Mouse (Mus musculus) lung, embryonic 15.5 days (tissue): Measurements from ENCODE around the gene Gm9837. TPM values are rescaled to one million over a fixed set of nuclear protein-coding genes. Genes with fewer than 3 reads are reported as not detected.
A peak's percentile ranks its signal among the peaks of the same experiment; 100 is the strongest.

Experiments used
- ATAC-seq: fragments of 200-750 bp; cut with Nextera tagmentation; 2 replicates; pipeline ENCODE4 v1.8.0; 2017; ENCODE audit warnings: moderate number of reproducible peaks, borderline replicate concordance; ENCODE audit not compliant: low FRiP score, low TSS enrichment; ENCODE audit errors: extremely low read depth
- H3K27ac ChIP-seq: fragments of 300-500 bp; sonication (generic); 2 replicates; pipeline ENCODE4 v1.5.1; 2015; ENCODE audit warnings: moderate library complexity, mild to moderate bottlenecking, inconsistent platforms
- H3K27me3 ChIP-seq: fragments of 300-500 bp; sonication (generic); 2 replicates; pipeline ENCODE4 v1.6.1; 2015; ENCODE audit warnings: inconsistent platforms
- H3K36me3 ChIP-seq: fragments of 300-500 bp; sonication (generic); 2 replicates; pipeline ENCODE4 v1.6.1; 2015; ENCODE audit warnings: inconsistent platforms
- H3K4me1 ChIP-seq: fragments of 300-500 bp; sonication (generic); 2 replicates; pipeline ENCODE4 v1.6.1; 2015; ENCODE audit warnings: inconsistent platforms
- H3K4me2 ChIP-seq: fragments of 300-500 bp; sonication (generic); 2 replicates; pipeline ENCODE4 v1.6.1; 2015; ENCODE audit warnings: inconsistent platforms, mild to moderate bottlenecking, moderate library complexity
- H3K4me3 ChIP-seq: fragments of 300-500 bp; sonication (generic); 2 replicates; pipeline ENCODE4 v1.5.1; 2015; ENCODE audit warnings: mild to moderate bottlenecking, inconsistent platforms
- H3K9ac ChIP-seq: fragments of 300-500 bp; sonication (generic); 2 replicates; pipeline ENCODE4 v1.6.1; 2015; ENCODE audit warnings: inconsistent platforms
- H3K9me3 ChIP-seq: fragments of 300-500 bp; sonication (generic); 2 replicates; pipeline ENCODE4 v1.6.1; 2016; ENCODE audit warnings: inconsistent platforms
- WGBS: fragments of 180-500 bp; shearing (Covaris S2); methylation state at CpG from one replicate; pipeline ENCODE4 v1.1.7; 2015; 5-methylcytosine and 5-hydroxymethylcytosine counted together
- polyA plus RNA-seq: library from polyadenylated mRNA; unstranded; fragments of >200 nt; fragmentation: Nextera tagmentation; extraction: Ambion mirVana; gene quantifications from 2 replicates; pipeline ENCODE4 v1.2.1, GENCODE M21; 2015

The Gm9837 gene
- polyA plus RNA-seq, 1 experiment from 2014 or later = not detected

DNA sequence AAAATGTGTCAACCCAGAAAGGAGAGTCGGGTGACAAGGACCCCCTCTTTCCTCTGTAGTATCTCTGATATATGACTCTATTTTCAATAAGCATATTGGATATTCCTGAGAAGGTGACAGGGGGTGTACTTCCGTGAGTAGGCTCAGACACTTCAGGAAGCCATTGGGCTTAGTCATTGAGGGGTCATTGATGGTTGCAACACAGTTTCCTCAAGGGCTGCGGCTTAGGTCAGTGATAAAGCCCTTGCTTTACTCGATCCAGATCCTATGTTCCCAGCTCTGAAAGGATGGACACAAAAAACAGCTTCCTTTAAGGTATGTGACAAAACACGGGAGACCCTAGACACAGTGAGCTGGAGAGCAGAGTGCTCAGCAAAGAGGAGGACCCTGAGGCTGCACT, 33.5 kb upstream of the Gm9837 start:
- no peaks in the 10 kb centered on the region for H3K9me3 ChIP-seq
- WGBS = 65% methylated on average over 5 of the region's 5 CpGs
- no peak for ATAC-seq
- H3K27me3 ChIP-seq = no peaks in the 10 kb centered on the region
- no peak overlapping the region for H3K4me3 ChIP-seq
- no peak overlapping the region for H3K9ac ChIP-seq
- H3K27ac ChIP-seq = no peak overlapping the region
- H3K36me3 ChIP-seq = no peaks in the 10 kb centered on the region
- peaks cover 7% of the 10 kb centered on the region; the same call in 1 of the 2 replicates for H3K4me1 ChIP-seq
- H3K4me2 ChIP-seq = no peak overlapping the region

DNA sequence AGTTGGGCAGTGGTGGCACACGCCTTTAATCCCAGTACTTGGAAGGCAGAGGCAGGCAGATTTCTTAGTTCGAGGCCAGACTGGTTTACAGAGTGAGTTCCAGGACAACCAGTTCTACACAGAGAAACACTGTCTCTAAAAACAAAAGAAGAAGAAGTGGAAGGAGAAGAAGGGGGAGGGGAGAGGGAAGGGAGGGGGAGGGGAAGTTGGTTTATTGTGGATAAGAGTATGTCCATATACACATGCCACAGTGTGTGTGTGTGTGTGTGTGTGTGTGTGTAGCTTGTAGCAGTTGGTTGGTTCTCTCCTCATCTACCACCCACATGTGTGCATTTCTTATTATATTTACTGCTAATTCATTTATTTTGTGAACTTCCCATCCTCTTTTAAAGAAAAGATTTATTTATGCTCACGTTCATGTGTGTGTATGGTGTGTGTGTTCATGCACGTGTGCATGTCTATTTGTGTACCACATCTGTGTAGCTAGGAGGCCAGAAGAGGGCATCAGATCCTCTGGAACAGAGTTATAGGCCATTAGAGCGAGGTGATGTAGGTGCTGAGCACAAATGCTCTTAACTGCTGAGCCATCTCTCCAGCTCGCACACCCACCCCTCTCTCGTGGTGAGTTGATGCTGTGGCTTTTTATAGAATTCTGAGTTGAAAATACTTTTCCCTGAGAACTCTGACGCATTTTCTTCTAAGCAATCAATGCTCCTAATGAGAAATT, 31.9 kb upstream of the Gm9837 start:
- Histone ChIP-seq H3K27ac (no peak overlapping the region), H3K9me3 (no peaks in the 10 kb centered on the region), H3K9ac (no peak overlapping the region), H3K27me3 (no peaks in the 10 kb centered on the region), H3K4me2 (no peak overlapping the region), H3K36me3 (no peaks in the 10 kb centered on the region), H3K4me1 (peaks cover 7% of the 10 kb centered on the region; the same call in 1 of the 2 replicates), H3K4me3 (no peak overlapping the region)
- no peak for ATAC-seq
- WGBS = 78% methylated on average over 8 of the region's 8 CpGs

DNA sequence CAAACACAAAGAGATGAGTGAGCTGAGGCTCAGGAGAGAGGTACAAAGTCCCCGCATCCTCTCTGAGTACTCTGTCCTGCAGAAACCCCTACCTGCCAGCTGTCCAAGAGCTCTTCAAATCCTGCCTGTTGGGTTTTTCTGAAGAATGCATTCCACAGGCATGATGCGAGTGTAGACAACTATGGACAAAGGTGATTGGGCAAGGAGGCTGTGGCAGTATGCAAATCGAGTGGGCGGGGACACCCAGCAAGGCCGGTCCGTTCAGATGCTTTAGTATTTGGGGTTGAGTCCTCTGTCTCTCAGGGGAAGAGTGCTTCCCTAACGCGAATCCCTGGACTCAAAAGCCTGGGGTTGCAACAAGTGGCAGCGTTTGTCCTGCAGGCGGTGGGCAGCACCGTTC, 30.3 kb upstream of the Gm9837 start:
- peak; percentile 81 for ATAC-seq
- Histone ChIP-seq H3K4me3 (no peak overlapping the region), H3K4me2 (peak overlapping the region; percentile 35), H3K4me1 (peaks cover 7% of the 10 kb centered on the region; the same call in 1 of the 2 replicates), H3K9ac (no peak overlapping the region), H3K27ac (no peak overlapping the region), H3K27me3 (no peaks in the 10 kb centered on the region), H3K9me3 (no peaks in the 10 kb centered on the region), H3K36me3 (no peaks in the 10 kb centered on the region)
- WGBS = 7% methylated on average over 11 of the region's 11 CpGs

DNA sequence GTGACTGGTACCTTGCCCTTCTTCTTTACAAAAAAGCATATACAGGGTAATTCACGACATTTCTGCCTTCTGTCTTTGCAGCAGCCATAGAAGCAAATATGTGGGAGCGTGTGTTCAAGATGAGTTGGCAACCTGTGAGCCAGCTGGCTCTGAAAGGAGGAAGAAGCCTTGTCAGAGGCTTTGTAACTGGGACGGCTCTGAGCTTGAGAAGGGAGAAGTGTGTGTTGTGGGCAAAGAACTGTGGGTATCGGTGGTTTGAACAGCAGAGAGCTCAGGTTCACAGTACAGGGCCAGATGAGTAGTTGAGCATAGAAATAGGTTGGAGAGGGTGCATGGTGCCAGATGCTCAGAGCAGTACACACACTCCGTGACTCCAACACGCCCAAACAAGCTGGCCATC, 26.7 kb upstream of the Gm9837 start:
- Histone ChIP-seq H3K27ac (no peak overlapping the region), H3K4me1 (peaks cover 7% of the 10 kb centered on the region; the same call in 1 of the 2 replicates), H3K9me3 (no peaks in the 10 kb centered on the region), H3K4me2 (no peak overlapping the region), H3K36me3 (no peaks in the 10 kb centered on the region), H3K4me3 (no peak overlapping the region), H3K9ac (no peak overlapping the region), H3K27me3 (no peaks in the 10 kb centered on the region)
- ATAC-seq = no peak
- WGBS = 74% methylated on average over 6 of the region's 6 CpGs

DNA sequence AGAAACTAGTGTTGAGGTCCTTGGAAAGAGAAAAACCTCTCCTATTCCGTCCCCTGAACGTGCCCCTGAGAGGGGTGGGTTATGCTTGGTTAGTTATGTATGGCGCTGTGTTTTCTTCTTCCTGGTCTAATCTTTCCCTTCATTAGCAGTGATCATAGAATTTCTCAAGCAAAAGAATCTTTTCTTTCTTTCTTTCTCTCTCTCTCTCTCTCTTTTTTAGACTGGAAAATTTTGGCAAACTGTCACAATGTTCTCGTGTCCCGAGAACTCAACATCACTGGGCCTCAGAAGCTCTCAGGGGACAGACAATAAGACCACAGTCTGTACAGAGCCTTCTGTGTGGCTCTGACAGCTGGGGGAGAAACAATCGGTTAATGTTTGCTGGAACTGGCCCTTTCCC, 25.1 kb upstream of the Gm9837 start:
- H3K9ac ChIP-seq = no peak overlapping the region
- H3K27me3 ChIP-seq = no peaks in the 10 kb centered on the region
- no peak overlapping the region for H3K27ac ChIP-seq
- no peak overlapping the region for H3K4me2 ChIP-seq
- no peak overlapping the region for H3K4me3 ChIP-seq
- no peaks in the 10 kb centered on the region for H3K9me3 ChIP-seq
- no peak for ATAC-seq
- peaks cover 1% of the 10 kb centered on the region; the same call in 1 of the 2 replicates for H3K4me1 ChIP-seq
- H3K36me3 ChIP-seq = no peaks in the 10 kb centered on the region
- 48% methylated on average over 6 of the region's 6 CpGs for WGBS

DNA sequence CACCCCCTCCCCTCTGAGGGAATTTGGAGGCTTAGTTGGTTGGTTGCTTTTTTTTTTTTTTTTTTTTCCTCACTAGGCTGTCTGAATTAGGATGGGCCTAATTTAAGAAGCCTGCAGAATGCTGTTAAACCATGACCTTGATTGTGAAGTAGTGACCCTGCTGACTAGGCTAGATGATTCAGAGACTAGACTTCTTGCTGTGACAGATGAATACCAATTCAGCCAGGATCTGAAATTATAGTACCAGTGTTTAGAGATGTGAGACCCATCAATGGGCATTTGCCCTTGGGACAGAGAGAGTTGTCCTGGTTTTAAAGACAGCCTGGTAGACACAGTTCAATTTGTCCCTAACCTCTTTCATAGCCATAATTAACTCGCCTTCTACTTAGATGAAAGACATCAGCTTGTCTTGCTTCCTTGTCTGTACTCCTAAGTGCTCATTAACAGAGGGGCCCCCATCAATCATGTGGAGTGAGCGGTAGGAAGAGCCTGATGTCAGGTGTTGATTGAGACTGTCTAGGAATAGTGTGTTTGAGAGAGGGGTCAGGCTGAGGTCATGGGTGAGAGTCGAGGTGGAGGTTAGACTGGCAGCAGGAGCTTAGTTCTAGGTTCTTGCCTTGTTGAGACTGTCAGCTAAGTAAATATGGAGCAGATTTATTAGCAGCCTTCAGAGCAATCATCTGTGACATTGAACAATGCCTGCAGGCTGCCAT, 23.1 kb upstream of the Gm9837 start:
- Histone ChIP-seq H3K27ac (no peak overlapping the region), H3K4me2 (no peak overlapping the region), H3K9me3 (no peaks in the 10 kb centered on the region), H3K9ac (no peak overlapping the region), H3K4me1 (no peaks in the 10 kb centered on the region), H3K27me3 (no peaks in the 10 kb centered on the region), H3K4me3 (no peak overlapping the region), H3K36me3 (no peaks in the 10 kb centered on the region)
- ATAC-seq = no peak
- WGBS = 33% methylated on average over 3 of the region's 3 CpGs

DNA sequence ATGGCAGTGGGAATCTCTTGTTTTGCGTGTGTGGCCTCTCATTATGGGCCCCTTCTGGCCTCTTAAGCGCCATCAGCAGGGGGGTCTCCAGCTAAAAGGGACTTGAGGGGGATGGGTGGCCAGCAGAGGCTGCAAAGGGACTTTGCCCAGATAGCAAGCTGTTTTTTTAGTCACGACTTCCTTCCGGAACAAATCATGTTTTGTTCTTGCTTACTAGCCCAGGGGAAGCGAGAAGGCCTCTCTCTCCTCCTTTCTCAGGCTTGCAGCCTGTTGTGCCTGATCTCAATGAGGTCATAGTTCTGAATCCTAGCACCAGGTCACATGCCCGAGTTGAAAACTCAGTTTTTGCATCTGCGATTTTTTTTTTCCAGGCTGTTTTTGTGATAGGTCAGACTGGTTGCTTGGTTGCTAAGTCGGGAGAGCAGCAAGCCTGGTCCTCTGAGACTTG, 21.7 kb upstream of the Gm9837 start:
- no peaks in the 10 kb centered on the region for H3K9me3 ChIP-seq
- ATAC-seq = no peak
- peaks cover 6% of the 10 kb centered on the region for H3K4me1 ChIP-seq
- no peak overlapping the region for H3K9ac ChIP-seq
- no peak overlapping the region for H3K4me2 ChIP-seq
- H3K4me3 ChIP-seq = no peak overlapping the region
- H3K27me3 ChIP-seq = peaks cover 12% of the 10 kb centered on the region
- no peaks in the 10 kb centered on the region for H3K36me3 ChIP-seq
- no peak overlapping the region for H3K27ac ChIP-seq
- 33% methylated on average over 8 of the region's 8 CpGs for WGBS

DNA sequence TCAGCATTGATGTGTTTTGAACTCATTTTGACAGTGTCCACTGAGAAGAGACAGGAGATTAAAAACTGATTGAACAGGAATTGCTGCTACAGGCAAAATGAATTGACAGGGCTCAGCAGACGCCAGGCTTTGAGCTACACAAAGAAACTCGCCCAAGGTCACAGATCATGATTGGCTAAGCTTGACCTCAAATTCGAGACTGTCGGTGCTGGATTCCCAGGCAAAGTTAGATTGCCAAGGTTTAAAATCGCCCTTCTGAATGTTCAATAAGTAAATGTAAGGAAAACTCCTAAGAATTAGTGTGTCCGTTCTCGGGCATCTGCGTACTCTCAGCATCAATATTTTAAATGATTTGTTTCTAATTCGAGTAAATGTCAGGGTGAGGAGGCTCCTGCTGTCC, 19.1 kb upstream of the Gm9837 start:
- ATAC-seq = no peak
- Histone ChIP-seq H3K36me3 (no peaks in the 10 kb centered on the region), H3K4me1 (peaks cover 9% of the 10 kb centered on the region), H3K27ac (no peak overlapping the region), H3K9ac (no peak overlapping the region), H3K4me3 (no peak overlapping the region), H3K9me3 (no peaks in the 10 kb centered on the region), H3K27me3 (peaks cover 23% of the 10 kb centered on the region), H3K4me2 (no peak overlapping the region)
- WGBS = 80% methylated on average over 9 of the region's 9 CpGs

DNA sequence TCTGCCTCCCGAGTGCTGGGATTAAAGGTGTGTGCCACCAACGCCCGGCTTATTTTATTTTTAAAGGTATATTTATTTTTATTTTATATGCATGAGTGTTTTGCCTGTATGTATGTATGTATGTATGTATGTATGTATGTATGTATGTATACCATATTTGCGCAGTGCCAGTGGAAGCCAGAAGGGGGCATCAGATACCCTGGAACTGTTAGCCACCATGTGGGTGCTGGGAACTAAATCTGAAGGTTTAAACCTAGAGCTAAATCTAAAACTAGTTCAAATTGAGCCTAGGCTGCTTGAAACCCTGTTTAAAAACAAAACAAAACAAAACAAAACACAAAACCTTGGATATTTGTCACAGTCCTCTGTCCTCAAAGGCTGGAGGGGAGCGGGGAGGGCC, 18.7 kb upstream of the Gm9837 start:
- no peak overlapping the region for H3K4me3 ChIP-seq
- no peak overlapping the region for H3K27ac ChIP-seq
- no peak overlapping the region for H3K4me2 ChIP-seq
- no peaks in the 10 kb centered on the region for H3K9me3 ChIP-seq
- H3K9ac ChIP-seq = no peak overlapping the region
- WGBS = 94% methylated on average over 5 of the region's 5 CpGs
- H3K27me3 ChIP-seq = peaks cover 23% of the 10 kb centered on the region
- H3K4me1 ChIP-seq = peaks cover 9% of the 10 kb centered on the region
- ATAC-seq = no peak
- H3K36me3 ChIP-seq = no peaks in the 10 kb centered on the region

DNA sequence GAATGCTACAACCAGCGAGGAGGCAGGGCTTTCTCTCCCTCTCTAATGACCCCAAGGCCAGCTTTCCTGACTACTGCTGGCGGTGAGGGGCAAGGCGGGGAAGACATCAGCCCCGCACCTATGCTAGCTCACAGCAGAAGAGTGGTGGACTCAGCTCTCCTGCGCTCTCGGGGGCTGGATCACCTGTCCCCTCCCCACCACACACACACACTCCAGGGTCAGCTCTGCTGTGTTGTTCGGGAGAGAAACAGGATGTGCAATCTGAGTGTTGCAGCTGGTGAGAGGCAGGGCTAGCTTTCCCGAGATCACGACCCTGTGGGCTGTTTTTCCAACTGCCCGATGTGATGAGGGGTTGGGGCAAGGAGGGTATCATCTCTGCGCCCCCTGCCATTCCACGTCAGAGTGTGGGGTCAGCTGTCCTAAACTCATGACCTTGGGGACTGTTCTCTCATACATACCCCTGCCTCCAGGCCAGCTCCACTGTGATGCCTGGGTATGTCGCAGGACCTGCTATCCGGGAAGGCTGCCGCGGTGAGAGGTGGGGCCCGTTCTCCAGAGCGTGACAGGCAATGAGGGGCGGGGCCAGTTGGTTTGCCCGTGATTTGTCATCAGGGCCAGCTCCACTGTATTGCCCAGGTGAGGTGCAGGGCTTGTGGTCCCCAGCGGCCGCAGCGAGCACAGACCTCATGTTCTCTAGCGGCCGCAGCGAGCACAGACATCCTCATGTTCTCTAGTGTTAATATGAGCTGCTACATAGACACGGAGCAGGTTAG, 16.7 kb upstream of the Gm9837 start:
- no peak; the same call in 1 of the 2 replicates for ATAC-seq
- 7% methylated on average over 27 of the region's 27 CpGs for WGBS

DNA sequence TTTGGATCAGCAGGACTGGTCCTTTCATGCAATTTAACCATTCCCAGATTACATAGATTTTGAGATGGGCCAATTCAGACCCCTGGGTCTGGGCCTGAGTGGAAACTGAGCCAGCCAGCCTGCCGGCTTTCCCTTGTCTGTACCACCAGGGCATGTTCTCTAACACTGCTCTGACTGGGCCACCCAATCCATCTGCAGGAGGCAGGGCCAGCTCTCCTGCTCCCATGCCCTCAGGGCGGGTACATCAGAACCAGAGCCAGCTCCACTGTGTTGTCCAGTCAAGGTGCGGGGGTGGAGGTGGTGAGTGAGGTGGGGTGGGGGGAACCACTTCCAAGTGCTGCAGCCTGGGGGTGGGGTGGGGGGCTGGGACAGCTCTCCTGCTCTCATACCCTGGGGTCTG, 16.1 kb upstream of the Gm9837 start:
- Histone ChIP-seq H3K9me3 (no peaks in the 10 kb centered on the region), H3K27ac (no peak overlapping the region), H3K36me3 (no peaks in the 10 kb centered on the region), H3K4me3 (no peak overlapping the region), H3K4me2 (no peak overlapping the region), H3K27me3 (peaks cover 36% of the 10 kb centered on the region), H3K4me1 (peaks cover 9% of the 10 kb centered on the region), H3K9ac (no peak overlapping the region)
- 58% methylated on average over 3 of the region's 3 CpGs for WGBS
- no peak for ATAC-seq

More for the DNA sequence above, 16.7 kb upstream of the Gm9837 start:
- Histone ChIP-seq H3K4me1 (peaks cover 9% of the 10 kb centered on the region), H3K27ac (no peak overlapping the region), H3K36me3 (no peaks in the 10 kb centered on the region), H3K4me2 (peak overlapping the region; percentile 51), H3K27me3 (peaks cover 29% of the 10 kb centered on the region), H3K4me3 (peak overlapping the region; percentile 17; the same call in 1 of the 2 replicates), H3K9ac (no peak overlapping the region), H3K9me3 (no peaks in the 10 kb centered on the region)

DNA sequence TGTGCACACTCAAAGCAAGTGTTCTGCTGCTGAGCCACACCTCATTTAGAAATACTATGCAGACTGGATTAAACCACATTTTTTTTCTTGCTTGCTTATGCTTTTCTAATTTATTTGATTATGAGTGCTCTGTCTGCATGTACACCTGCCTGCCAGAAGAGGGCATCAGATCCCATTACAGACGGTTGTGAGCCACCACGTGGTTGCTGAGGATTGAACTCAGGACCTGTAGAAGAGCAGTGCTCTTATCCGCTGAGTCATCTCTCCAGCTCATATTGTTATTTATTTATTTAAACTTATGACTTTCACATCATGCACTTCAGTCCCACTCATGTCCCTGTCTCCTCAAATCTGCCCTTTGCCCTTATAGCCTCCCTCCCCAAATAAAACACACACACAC, 15.4 kb upstream of the Gm9837 start:
- H3K4me3 ChIP-seq = no peak overlapping the region
- peaks cover 42% of the 10 kb centered on the region for H3K27me3 ChIP-seq
- no peak for ATAC-seq
- no peak overlapping the region for H3K9ac ChIP-seq
- no peaks in the 10 kb centered on the region for H3K36me3 ChIP-seq
- H3K4me2 ChIP-seq = no peak overlapping the region
- H3K27ac ChIP-seq = no peak overlapping the region
- peaks cover 9% of the 10 kb centered on the region for H3K4me1 ChIP-seq
- WGBS = 44% methylated on average over 3 of the region's 3 CpGs
- H3K9me3 ChIP-seq = no peaks in the 10 kb centered on the region
